Mouse (Mus musculus) hindbrain, embryonic 11.5 days (tissue): ENCODE measurements around the gene Thy1. TPM values are rescaled to one million over a fixed set of nuclear protein-coding genes. Genes with fewer than 3 reads are reported as not detected.
A peak's percentile ranks its signal among the peaks of the same experiment; 100 is the strongest.

ENCODE experiments used
- ATAC-seq: fragments of 200-750 bp; cut with Nextera tagmentation; 2 replicates; pipeline ENCODE4 v1.8.0; 2017; ENCODE audit warnings: mild to moderate bottlenecking, moderate TSS enrichment, moderate library complexity; ENCODE audit not compliant: low FRiP score
- DNase-seq: peaks from one replicate; pipeline ENCODE4 v3.0.0-alpha.2; 2015; ENCODE audit warnings: low spot score
- H3K27ac ChIP-seq: fragments of 300-500 bp; sonication (generic); 2 replicates; pipeline ENCODE4 v1.5.1; 2014; ENCODE audit warnings: mild to moderate bottlenecking, low read depth, low read length
- H3K27me3 ChIP-seq: fragments of 300-500 bp; sonication (generic); 2 replicates; pipeline ENCODE4 v1.6.1; 2014; ENCODE audit warnings: mild to moderate bottlenecking, low read length, moderate library complexity, mixed read lengths; ENCODE audit not compliant: control insufficient read depth, insufficient read depth
- H3K36me3 ChIP-seq: fragments of 300-500 bp; sonication (generic); 2 replicates; pipeline ENCODE4 v1.6.1; 2014; ENCODE audit warnings: mild to moderate bottlenecking, low read length, moderate library complexity, mixed read lengths; ENCODE audit not compliant: control insufficient read depth, insufficient read depth
- H3K4me1 ChIP-seq: fragments of 300-500 bp; sonication (generic); replicated peaks from 2 replicates; pipeline ENCODE4 v1.6.1; 2014; ENCODE audit warnings: low read length, mixed read lengths; ENCODE audit not compliant: control insufficient read depth, insufficient read depth
- H3K4me2 ChIP-seq: fragments of 300-500 bp; sonication (generic); replicated peaks from 2 replicates; pipeline ENCODE4 v1.6.1; 2014; ENCODE audit warnings: mild to moderate bottlenecking, low read depth, low read length
- H3K4me3 ChIP-seq: fragments of 300-500 bp; sonication (generic); 2 replicates; pipeline ENCODE4 v1.5.1; 2014; ENCODE audit warnings: low read depth, low read length
- H3K9ac ChIP-seq: fragments of 300-500 bp; sonication (generic); 2 replicates; pipeline ENCODE4 v1.6.1; 2014; ENCODE audit warnings: low read depth, low read length
- H3K9me3 ChIP-seq: fragments of 300-500 bp; sonication (generic); 2 replicates; pipeline ENCODE4 v1.6.1; 2016; ENCODE audit warnings: low read length; ENCODE audit not compliant: control insufficient read depth
- WGBS: fragments of 180-500 bp; shearing (Covaris S2); extraction: QIAGEN DNeasy Blood & Tissue Kit; methylation state at CpG from one replicate; pipeline ENCODE4 v1.1.7; 2014; 5-methylcytosine and 5-hydroxymethylcytosine counted together
- polyA plus RNA-seq: library from polyadenylated mRNA; unstranded; fragments of >200 nt; fragmentation: Nextera tagmentation; extraction: Ambion mirVana; gene quantifications from 2 replicates; pipeline ENCODE4 v1.2.1, GENCODE M21; 2014

Thy1 gene
- polyA plus RNA-seq, 1 experiment from 2014 or later: 0.31 TPM

DNA sequence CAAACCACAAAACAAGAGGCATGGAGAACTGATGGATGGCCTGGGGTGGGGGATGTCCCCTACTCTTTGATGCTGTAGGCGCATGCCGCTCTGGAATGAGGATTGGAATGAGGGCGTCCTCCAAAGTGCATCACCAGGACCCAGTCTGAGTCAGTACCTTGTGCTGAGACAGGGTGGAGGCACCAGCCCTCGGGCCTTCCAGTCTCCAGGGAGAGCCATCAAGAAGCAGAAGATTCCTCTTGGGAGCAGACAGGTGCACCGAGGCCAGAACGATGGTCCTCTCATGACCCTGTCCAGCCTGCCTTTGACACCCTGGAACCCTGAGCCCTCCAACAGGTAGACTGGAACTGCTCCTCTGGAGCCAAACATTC lies 24.8 kb downstream of the Thy1 start:
- Histone ChIP-seq H3K4me2 (no peak overlapping the region), H3K36me3 (no peaks in the 10 kb centered on the region), H3K9ac (no peak overlapping the region), H3K4me1 (peaks cover 18% of the 10 kb centered on the region), H3K4me3 (no peak overlapping the region), H3K27ac (no peak overlapping the region), H3K9me3 (no peaks in the 10 kb centered on the region), H3K27me3 (no peaks in the 10 kb centered on the region)
- DNase-seq (no peak), ATAC-seq (no peak)
- WGBS: 85% methylated on average over 6 of the region's 6 CpGs

DNA sequence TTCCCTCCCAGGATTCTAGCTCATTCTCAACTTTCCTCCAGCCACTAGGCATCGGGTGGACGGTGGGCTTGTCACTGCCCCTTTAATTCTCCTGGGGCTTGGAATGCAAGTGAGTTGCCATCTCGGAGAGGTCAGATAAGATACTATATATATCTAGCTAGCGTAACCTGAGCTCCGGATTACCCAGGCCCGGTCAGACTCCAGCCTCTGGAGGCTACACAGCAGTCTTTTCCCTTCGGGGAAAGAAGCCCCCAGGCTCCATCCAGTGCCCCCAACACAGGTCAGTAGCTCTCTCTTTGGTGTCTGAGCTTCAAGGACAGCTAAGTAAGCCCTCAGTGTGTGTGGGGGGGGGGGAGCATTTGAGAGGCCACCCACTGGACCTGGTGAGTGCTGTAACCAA lies 26.1 kb downstream of the Thy1 start:
- H3K9ac ChIP-seq: no peak overlapping the region
- ATAC-seq: no peak
- H3K4me3 ChIP-seq: no peak overlapping the region
- H3K36me3 ChIP-seq: no peaks in the 10 kb centered on the region
- no peak overlapping the region for H3K27ac ChIP-seq
- H3K9me3 ChIP-seq: no peaks in the 10 kb centered on the region
- peaks cover 21% of the 10 kb centered on the region for H3K4me1 ChIP-seq
- H3K27me3 ChIP-seq: no peaks in the 10 kb centered on the region
- DNase-seq: no peak
- 34% methylated on average over 7 of the region's 7 CpGs for WGBS
- H3K4me2 ChIP-seq: 0 out of 2 replicates have a peak overlapping the region, but pooled peaks have one; percentile 7

GRCm38 (mm10) chr9:44070113-44070843 lies 27.1 kb downstream of the Thy1 start:
- DNase-seq: no peak
- no peaks in the 10 kb centered on the region for H3K9me3 ChIP-seq
- H3K9ac ChIP-seq: no peak overlapping the region
- 0 out of 2 replicates have a peak overlapping the region, but pooled peaks have one; percentile 5 for H3K4me2 ChIP-seq
- H3K4me1 ChIP-seq: peaks cover 21% of the 10 kb centered on the region
- ATAC-seq: no peak
- no peak overlapping the region for H3K27ac ChIP-seq
- no peaks in the 10 kb centered on the region for H3K27me3 ChIP-seq
- no peak overlapping the region for H3K4me3 ChIP-seq
- 69% methylated on average over 14 of the region's 14 CpGs for WGBS
- no peaks in the 10 kb centered on the region for H3K36me3 ChIP-seq

GRCm38 (mm10) chr9:44070844-44071231 lies 27.7 kb downstream of the Thy1 start:
- no peaks in the 10 kb centered on the region for H3K27me3 ChIP-seq
- H3K9ac ChIP-seq: no peak overlapping the region
- H3K9me3 ChIP-seq: no peaks in the 10 kb centered on the region
- no peaks in the 10 kb centered on the region for H3K36me3 ChIP-seq
- no peak overlapping the region for H3K27ac ChIP-seq
- peaks cover 21% of the 10 kb centered on the region for H3K4me1 ChIP-seq
- 0 out of 2 replicates have a peak overlapping the region, but pooled peaks have one; percentile 5 for H3K4me2 ChIP-seq
- ATAC-seq (no peak), DNase-seq (no peak)
- WGBS: 39% methylated on average over 8 of the region's 8 CpGs
- H3K4me3 ChIP-seq: no peak overlapping the region

DNA sequence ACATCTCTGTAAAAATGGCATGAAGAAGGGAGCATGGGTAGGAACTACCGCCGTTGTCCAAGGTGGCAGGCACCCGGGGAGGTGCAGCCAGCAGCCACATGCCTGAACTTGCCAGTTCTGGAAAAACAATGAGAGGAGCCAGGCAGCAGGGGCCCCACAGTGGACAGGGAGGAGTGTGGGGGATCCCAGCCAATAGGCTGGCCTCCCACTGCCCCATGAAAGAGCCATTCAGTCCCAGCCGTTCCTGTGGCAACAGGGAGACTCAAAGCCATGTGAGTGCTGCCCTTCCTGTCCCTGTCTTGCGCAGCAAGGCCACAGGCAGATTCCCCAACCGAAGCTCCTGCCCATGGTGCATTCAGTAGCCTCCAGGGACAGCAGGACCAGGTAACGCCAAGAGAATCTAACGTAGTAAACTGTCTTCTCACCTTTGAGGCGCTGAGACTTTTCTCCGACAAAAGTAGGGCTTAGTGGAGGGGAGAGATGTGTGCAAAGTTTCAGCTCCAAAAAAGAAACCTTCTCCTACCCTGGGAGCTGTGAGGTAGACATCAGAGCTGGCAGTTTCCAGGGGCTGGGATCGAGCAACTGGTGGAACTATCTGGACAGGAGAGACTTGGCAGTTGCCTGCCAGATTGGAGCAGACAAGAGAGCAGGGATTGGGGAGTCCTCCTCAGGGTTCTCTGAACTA lies 28.9 kb downstream of the Thy1 start:
- H3K27me3 ChIP-seq: no peaks in the 10 kb centered on the region
- ATAC-seq (peak; percentile 75), DNase-seq (peak; percentile 76)
- peak overlapping the region; percentile 36 for H3K4me2 ChIP-seq
- no peaks in the 10 kb centered on the region for H3K36me3 ChIP-seq
- H3K4me1 ChIP-seq: peaks cover 23% of the 10 kb centered on the region
- H3K27ac ChIP-seq: peak overlapping the region; percentile 90
- 21% methylated on average over 11 of the region's 11 CpGs for WGBS
- H3K9ac ChIP-seq: peak overlapping the region; percentile 50
- H3K4me3 ChIP-seq: no peak overlapping the region
- no peaks in the 10 kb centered on the region for H3K9me3 ChIP-seq

- Histone ChIP-seq H3K27ac (peak overlapping the region; percentile 90), H3K4me2 (peak overlapping the region; percentile 36), H3K36me3 (no peaks in the 10 kb centered on the region), H3K9me3 (no peaks in the 10 kb centered on the region), H3K4me1 (peaks cover 23% of the 10 kb centered on the region), H3K4me3 (no peak overlapping the region), H3K9ac (peak overlapping the region; percentile 50; the same call in 1 of the 2 replicates), H3K27me3 (no peaks in the 10 kb centered on the region)
- 22% methylated on average over 4 of the region's 4 CpGs for WGBS
- ATAC-seq (peak; percentile 79), DNase-seq (peak; percentile 60)
Measured at GRCm38 (mm10) chr9:44072599-44072915, 29.4 kb downstream of the Thy1 start.

DNA sequence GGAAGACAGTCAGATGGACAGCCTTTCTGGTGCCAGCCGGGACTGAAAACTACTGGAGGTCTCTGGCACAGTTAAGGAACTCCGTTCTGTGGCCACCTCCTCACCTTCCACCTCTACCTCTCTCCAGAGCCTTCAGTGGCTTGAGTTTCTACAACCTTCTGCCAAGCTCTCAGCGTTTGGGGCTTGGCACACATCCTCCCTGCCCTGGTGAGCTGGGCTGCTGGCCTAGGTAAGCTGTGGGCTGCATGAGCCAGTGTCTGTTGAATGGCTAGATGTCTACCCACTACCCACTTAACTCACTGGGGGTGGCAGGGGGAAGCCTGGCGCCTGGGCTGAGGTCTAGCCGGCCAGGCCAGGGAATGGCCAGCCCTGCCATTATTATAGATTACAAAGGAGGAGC lies 29.9 kb downstream of the Thy1 start:
- DNase-seq: no peak
- peak overlapping the region; percentile 37; the same call in 1 of the 2 replicates for H3K9ac ChIP-seq
- WGBS: 45% methylated on average over 5 of the region's 5 CpGs

DNA sequence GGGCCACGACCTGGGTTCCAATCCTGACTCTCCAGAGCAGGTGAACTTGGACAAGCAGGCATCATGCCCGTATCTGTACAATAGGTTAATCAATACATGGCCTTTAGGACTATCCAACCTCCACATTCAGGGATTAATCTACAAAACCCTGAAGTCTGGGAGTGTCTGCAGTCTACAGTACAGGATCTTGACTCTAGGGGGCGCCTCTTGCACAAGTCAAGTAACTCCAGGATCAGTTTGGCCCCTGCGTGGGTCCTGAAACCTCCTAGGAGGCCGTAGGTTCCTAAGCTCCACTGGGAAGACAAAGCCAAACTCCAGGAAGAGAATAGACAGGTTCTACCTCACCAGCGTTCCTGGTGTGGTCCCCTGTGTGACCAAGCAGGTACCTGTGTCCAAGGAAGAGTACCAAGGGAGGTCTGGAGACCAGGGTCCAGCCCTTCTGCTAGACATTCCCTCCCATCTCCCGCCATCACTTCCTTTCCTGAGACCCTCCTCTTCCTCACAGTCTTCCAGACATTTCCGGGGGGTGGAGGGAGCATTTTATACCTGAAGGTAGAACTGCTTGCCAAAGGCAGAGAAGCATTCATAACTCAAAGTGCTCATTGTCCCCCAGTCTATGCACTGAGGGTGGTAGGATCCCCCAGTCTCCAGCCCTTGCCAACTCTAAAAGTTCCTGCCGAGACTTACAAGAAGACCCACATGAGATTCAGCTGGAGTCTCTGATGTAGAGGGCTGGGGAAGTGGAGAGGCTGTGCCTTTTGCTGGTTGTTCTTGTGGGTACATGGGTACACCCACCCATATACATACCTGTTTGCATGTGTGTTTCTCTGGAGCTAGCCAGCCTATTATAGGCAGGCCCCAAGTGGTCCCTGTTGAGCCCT lies 31.5 kb downstream of the Thy1 start:
- Histone ChIP-seq H3K4me1 (peaks cover 23% of the 10 kb centered on the region), H3K27ac (no peak overlapping the region)
- DNase-seq: peak; percentile 42

More for the DNA sequence above, 29.9 kb downstream of the Thy1 start:
- ATAC-seq: no peak
- peaks cover 23% of the 10 kb centered on the region for H3K4me1 ChIP-seq
- H3K9me3 ChIP-seq: no peaks in the 10 kb centered on the region
- H3K27me3 ChIP-seq: no peaks in the 10 kb centered on the region
- peak overlapping the region; percentile 90 for H3K27ac ChIP-seq
- peak overlapping the region; percentile 8 for H3K4me2 ChIP-seq
- H3K36me3 ChIP-seq: no peaks in the 10 kb centered on the region
- H3K4me3 ChIP-seq: peak overlapping the region; percentile 18

More for the DNA sequence above, 31.5 kb downstream of the Thy1 start:
- Histone ChIP-seq H3K36me3 (no peaks in the 10 kb centered on the region), H3K4me2 (no peak overlapping the region), H3K9ac (no peak overlapping the region), H3K4me3 (no peak overlapping the region), H3K9me3 (no peaks in the 10 kb centered on the region), H3K27me3 (no peaks in the 10 kb centered on the region)
- no peak for ATAC-seq
- 64% methylated on average over 9 of the region's 9 CpGs for WGBS
